In the genomic region with DNA sequence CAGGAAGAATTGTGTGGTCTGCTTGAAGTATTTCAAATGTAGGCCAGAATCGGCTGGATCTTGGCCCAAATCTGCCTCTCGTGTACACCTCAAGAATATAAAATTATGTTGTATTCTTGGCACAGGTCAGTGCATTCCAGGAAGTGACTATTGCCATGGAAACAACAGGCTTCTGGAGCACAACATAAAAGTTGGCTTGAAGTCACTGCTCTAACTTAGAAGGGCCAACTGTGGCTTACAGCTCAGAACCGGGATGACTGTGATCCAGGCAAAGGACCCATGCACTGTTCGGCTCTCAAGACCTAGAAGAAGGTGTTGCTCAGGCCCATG, we compare ENCODE assay signal across 14 mouse cellular contexts. TPM values are rescaled to one million over a fixed set of nuclear protein-coding genes. Genes with fewer than 3 reads are reported as not detected.
DNase-seq lines count a peak whose midpoint lies in the region; ATAC-seq and TF ChIP-seq lines count a peak whose summit lies in the region.
"Had no signal": no experiment of that assay in that cellular context is flagged by ENCODE, and none has a peak within 500 bp of the region (broad histone marks: within the 10 kb centered on the region; RNA-seq: fewer than 3 reads in every experiment).

No protein-coding gene starts in this region.

- no peak overlapping the region for H3K4me2 ChIP-seq in lung, embryonic 15.5 days
- no peak overlapping the region for H3K4me2 ChIP-seq in liver, postnatal 0 days (ENCODE audit: low read depth, low read length)
- H3K4me2 ChIP-seq: embryonic facial prominence, embryonic 12.5 days had no signal

- no peak for TF ChIP-seq EP300 in liver, postnatal 0 days (IDR thresholded peaks at IDR 0.05; ENCODE audit: low read depth)

- DNase-seq in gastrocnemius, adult 2 months = no peak
- no peak for DNase-seq in gastrocnemius, postnatal 25 days
- DNase-seq in lung, postnatal 25 days (ENCODE audit: low spot score) = no peak
- DNase-seq in adipocyte (ENCODE audit: low spot score) = peak; percentile 26
- peak; percentile 64 for DNase-seq in kidney, postnatal 14 days
- DNase-seq in liver, postnatal 0 days = no peak
- DNase-seq in cerebellum, adult 8-10 months = no peak
- DNase-seq: heart, postnatal 36 days; right cerebral cortex, adult 18-20 months had no signal

- WGBS in lung, embryonic 15.5 days = 46% methylated on average over 4 of the region's 4 CpGs
- WGBS in liver, postnatal 0 days (ENCODE audit: insufficient replicate concordance) = 73% methylated on average over 4 of the region's 4 CpGs

- ATAC-seq in lung, embryonic 15.5 days (ENCODE audit: borderline replicate concordance, extremely low read depth, low FRiP score, low TSS enrichment) = peak; percentile 25; the same call in 1 of the 2 replicates
- ATAC-seq in liver, postnatal 0 days = no peak

- no peak for TF ChIP-seq CTCF in gastrocnemius, adult 2 months (IDR thresholded peaks at IDR 0.05)
- no peak for TF ChIP-seq CTCF in liver, postnatal 0 days (IDR thresholded peaks at IDR 0.05; ENCODE audit: low read depth)

- H3K27me3 ChIP-seq in lung, embryonic 15.5 days = no peaks in the 10 kb centered on the region
- H3K27me3 ChIP-seq in liver, postnatal 0 days (ENCODE audit: insufficient read depth, low read length) = no peaks in the 10 kb centered on the region
- H3K27me3 ChIP-seq: embryonic facial prominence, embryonic 12.5 days had no signal

- peaks cover 16% of the 10 kb centered on the region for H3K4me1 ChIP-seq in lung, embryonic 15.5 days
- H3K4me1 ChIP-seq in liver, postnatal 0 days (ENCODE audit: insufficient read depth) = peaks cover 5% of the 10 kb centered on the region

- intact Hi-C loops in gastrocnemius, adult 2 months (cut with DNase I) = no loop called here

- H3K9me3 ChIP-seq in lung, embryonic 15.5 days = no peaks in the 10 kb centered on the region
- no peaks in the 10 kb centered on the region for H3K9me3 ChIP-seq in liver, postnatal 0 days (ENCODE audit: low read length)
- H3K9me3 ChIP-seq: embryonic facial prominence, embryonic 12.5 days had no signal

- H3K27ac ChIP-seq in gastrocnemius, adult 2 months = peak overlapping the region; percentile 41; the same call in 1 of the 2 replicates
- H3K27ac ChIP-seq in lung, embryonic 15.5 days = no peak overlapping the region
- H3K27ac ChIP-seq in liver, postnatal 0 days (ENCODE audit: low read depth) = no peak overlapping the region
- H3K27ac ChIP-seq: embryonic facial prominence, embryonic 12.5 days had no signal

- H3K4me3 ChIP-seq in gastrocnemius, adult 2 months = no peak overlapping the region
- H3K4me3 ChIP-seq in lung, embryonic 15.5 days = no peak overlapping the region
- H3K4me3 ChIP-seq in liver, postnatal 0 days (ENCODE audit: low read depth, low read length) = no peak overlapping the region
- H3K4me3 ChIP-seq: embryonic facial prominence, embryonic 12.5 days; myocyte had no signal

- H3K9ac ChIP-seq in lung, embryonic 15.5 days = no peak overlapping the region
- no peak overlapping the region for H3K9ac ChIP-seq in liver, postnatal 0 days (replicated peaks)
- H3K9ac ChIP-seq: embryonic facial prominence, embryonic 12.5 days had no signal

- H3K36me3 ChIP-seq in lung, embryonic 15.5 days = peaks cover 43% of the 10 kb centered on the region
- peaks cover 45% of the 10 kb centered on the region for H3K36me3 ChIP-seq in liver, postnatal 0 days (replicated peaks; ENCODE audit: insufficient read depth, low read length)

RNA-seq across cellular contexts. Expression of a gene that starts 5.0 kb away (rescaled TPM):
- total RNA-seq in gastrocnemius, adult 2 months (2021) = 100 to 1,000 TPM; 606 to 729 TPM
- total RNA-seq in gastrocnemius, postnatal 25 days (2021) = 100 to 1,000 TPM; 573 to 637 TPM
- polyA plus RNA-seq in lung, embryonic 15.5 days (2015; fragmentation: Nextera tagmentation; extraction: Ambion mirVana) = 880 and 922 TPM in 2 replicates
- 531 and 540 TPM in 2 replicates for polyA plus RNA-seq in liver, postnatal 0 days (2015; fragmentation: Nextera tagmentation; extraction: Ambion mirVana)

RNA-seq across cellular contexts. Expression of a gene that starts 18.1 kb away (rescaled TPM):
- not detected for total RNA-seq in gastrocnemius, adult 2 months (2021)
- not detected for total RNA-seq in gastrocnemius, postnatal 25 days (2021)
- polyA plus RNA-seq in lung, embryonic 15.5 days (2015; fragmentation: Nextera tagmentation; extraction: Ambion mirVana) = 0.16 TPM in 2 replicates
- polyA plus RNA-seq in liver, postnatal 0 days (2015; fragmentation: Nextera tagmentation; extraction: Ambion mirVana) = 0.02 and 0.07 TPM in 2 replicates
- total RNA-seq: heart, postnatal 36 days; layer of hippocampus, postnatal 14 days had no signal
- polyA plus RNA-seq: myocyte had no signal

RNA-seq across cellular contexts. Expression of a gene that starts 20.5 kb away (rescaled TPM):
- not detected for total RNA-seq in gastrocnemius, adult 2 months (2021)
- total RNA-seq in gastrocnemius, postnatal 25 days (2021) = not detected
- not detected in 2 replicates for polyA plus RNA-seq in lung, embryonic 15.5 days (2015; fragmentation: Nextera tagmentation; extraction: Ambion mirVana)
- polyA plus RNA-seq in liver, postnatal 0 days (2015; fragmentation: Nextera tagmentation; extraction: Ambion mirVana) = not detected in 2 replicates
- total RNA-seq: heart, postnatal 36 days had no signal
- polyA plus RNA-seq: embryonic facial prominence, embryonic 12.5 days; liver, embryonic 16.5 days; myocyte had no signal

RNA-seq across cellular contexts. Expression of a gene that starts 34.8 kb away (rescaled TPM):
- total RNA-seq in gastrocnemius, adult 2 months (2021) = 10 to 100 TPM; 82.3 to 82.4 TPM
- total RNA-seq in gastrocnemius, postnatal 25 days (2021) = 10 to 100 TPM; 69.4 to 71.0 TPM
- polyA plus RNA-seq in lung, embryonic 15.5 days (2015; fragmentation: Nextera tagmentation; extraction: Ambion mirVana) = 72.8 and 77.1 TPM in 2 replicates
- 32.8 and 33.8 TPM in 2 replicates for polyA plus RNA-seq in liver, postnatal 0 days (2015; fragmentation: Nextera tagmentation; extraction: Ambion mirVana)

RNA-seq across cellular contexts. Expression of a gene that starts 50.9 kb away (rescaled TPM):
- total RNA-seq in gastrocnemius, adult 2 months (2021) = 1 to 10 TPM; 5.9 to 9.7 TPM
- 1 to 10 TPM; 8.4 to 9.6 TPM for total RNA-seq in gastrocnemius, postnatal 25 days (2021)
- polyA plus RNA-seq in lung, embryonic 15.5 days (2015; fragmentation: Nextera tagmentation; extraction: Ambion mirVana) = 21.2 and 24.4 TPM in 2 replicates
- 1.8 TPM in 2 replicates for polyA plus RNA-seq in liver, postnatal 0 days (2015; fragmentation: Nextera tagmentation; extraction: Ambion mirVana)

Comparison
In these comparisons a context has a peak if more than half of its experiments do, and no peak if none do; other contexts are left out.
1. DNase-seq: peak in adipocyte (single experiment) and kidney, postnatal 14 days (single experiment); none in gastrocnemius, adult 2 months (single experiment), gastrocnemius, postnatal 25 days (single experiment), lung, postnatal 25 days (single experiment), liver, postnatal 0 days (single experiment) and cerebellum, adult 8-10 months (single experiment).